Mouse (Mus musculus): ENCODE results near the gene Gpr82.

The Gpr82 gene

DNA sequence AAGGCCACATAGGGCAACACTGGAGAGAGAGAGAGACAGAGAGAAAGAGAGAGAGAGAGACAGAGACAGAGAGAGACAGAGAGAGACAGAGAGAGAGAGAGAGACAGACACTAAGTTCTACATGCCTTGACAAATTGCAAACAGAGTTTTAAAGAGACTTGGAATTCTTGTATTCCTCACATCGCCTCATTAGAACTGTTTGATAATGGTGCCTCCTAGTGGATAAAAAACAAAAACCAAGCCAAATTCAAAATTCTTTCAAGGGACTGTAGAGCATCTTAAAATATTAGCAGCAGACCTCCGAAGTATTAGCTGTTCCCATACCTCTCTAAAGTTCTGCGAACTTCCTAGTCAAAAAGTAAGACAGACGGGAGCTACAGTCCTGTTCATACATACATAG, 30.7 kb downstream of the Gpr82 start:
- DNase-seq (ENCODE audit: low spot score in 2 of 2): no peak

DNA sequence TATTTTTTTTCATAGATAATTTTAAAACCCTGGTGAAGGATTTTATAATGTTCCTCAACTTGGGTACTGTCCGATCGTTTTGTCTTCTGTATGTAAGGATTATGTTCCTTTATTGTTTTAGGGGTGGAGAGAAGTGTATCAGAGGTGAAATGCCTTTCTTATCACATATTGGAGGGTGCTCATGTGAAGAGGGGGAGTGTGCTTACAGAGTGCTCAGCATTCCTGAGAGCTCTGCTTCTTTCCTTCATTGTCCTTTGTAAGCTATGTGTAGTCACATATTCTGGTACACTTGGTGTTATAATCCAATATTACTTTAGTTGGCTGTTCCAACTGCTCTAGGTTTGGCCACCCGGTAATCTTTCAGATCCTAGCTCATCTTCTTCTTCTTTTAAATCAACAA, 39.5 kb downstream of the Gpr82 start:
- DNase-seq (ENCODE audit: low spot score in 2 of 2): no peak

GRCm38 (mm10) chrX:13705051-13705450, 43.9 kb downstream of the Gpr82 start:
- DNase-seq (ENCODE audit: low spot score in 2 of 2): no peak

- peak in 1 of 2 experiments; percentile 19 for DNase-seq (ENCODE audit: low spot score in 2 of 2)
Observed at GRCm38 (mm10) chrX:13710174-13710573, 49.0 kb downstream of the Gpr82 start.
